Mouse (Mus musculus) stomach, postnatal 0 days (tissue): ENCODE measurements around the gene Fstl4. TPM values are rescaled to one million over a fixed set of nuclear protein-coding genes. Genes with fewer than 3 reads are reported as not detected.

Source experiments
- ATAC-seq: fragments of 200-750 bp; cut with Nextera tagmentation; 2 replicates; pipeline ENCODE4 v1.8.0; 2017; ENCODE audit not compliant: low FRiP score, low TSS enrichment
- DNase-seq: peaks from one replicate; pipeline ENCODE4 v3.0.0-alpha.2; 2016; ENCODE audit warnings: low spot score
- H3K27ac ChIP-seq: fragments of 300-500 bp; sonication (generic); replicated peaks from 2 replicates; pipeline ENCODE4 v1.5.1; 2014; ENCODE audit warnings: mild to moderate bottlenecking, control low read depth
- H3K27me3 ChIP-seq: fragments of 300-500 bp; sonication (generic); 2 replicates; pipeline ENCODE4 v1.6.1; 2014; ENCODE audit warnings: low read length; ENCODE audit not compliant: control insufficient read depth, insufficient read depth
- H3K36me3 ChIP-seq: fragments of 300-500 bp; sonication (generic); 2 replicates; pipeline ENCODE4 v1.6.1; 2014; ENCODE audit warnings: low read length, mixed read lengths; ENCODE audit not compliant: control insufficient read depth, insufficient read depth
- H3K4me1 ChIP-seq: fragments of 300-500 bp; sonication (generic); replicated peaks from 2 replicates; pipeline ENCODE4 v1.6.1; 2014; ENCODE audit warnings: antibody characterized with exemption; ENCODE audit not compliant: control insufficient read depth, insufficient read depth
- H3K4me2 ChIP-seq: fragments of 300-500 bp; sonication (generic); replicated peaks from 2 replicates; pipeline ENCODE4 v1.6.1; 2014; ENCODE audit warnings: low read depth, mild to moderate bottlenecking, control low read depth, moderate library complexity
- H3K4me3 ChIP-seq: fragments of 300-500 bp; sonication (generic); 2 replicates; pipeline ENCODE4 v1.5.1; 2014; ENCODE audit warnings: low read depth, low read length, control low read depth
- H3K9ac ChIP-seq: fragments of 300-500 bp; sonication (generic); 2 replicates; pipeline ENCODE4 v1.6.1; 2014; ENCODE audit warnings: mild to moderate bottlenecking, low read length, control low read depth, mixed read lengths
- H3K9me3 ChIP-seq: fragments of 300-500 bp; sonication (generic); 2 replicates; pipeline ENCODE4 v1.6.1; 2016; ENCODE audit warnings: low read length; ENCODE audit not compliant: control insufficient read depth
- CTCF ChIP-seq: IDR thresholded peaks from 2 replicates; pipeline ENCODE4 v1.5.1; 2016; ENCODE audit warnings: antibody characterized with exemption, low read depth, mild to moderate bottlenecking, moderate library complexity
- EP300 ChIP-seq: optimal IDR thresholded peaks from 2 replicates; pipeline ENCODE3; 2016; ENCODE audit warnings: antibody characterized with exemption
- WGBS: fragments of 180-500 bp; shearing (Covaris S2); extraction: QIAGEN DNeasy Blood & Tissue Kit; methylation state at CpG from one replicate; pipeline ENCODE4 v1.1.7; 2014; 5-methylcytosine and 5-hydroxymethylcytosine counted together
- polyA plus RNA-seq: library from polyadenylated mRNA; unstranded; fragments of >200 nt; fragmentation: Nextera tagmentation; extraction: Ambion mirVana; gene quantifications from 2 replicates; pipeline ENCODE4 v1.2.1, GENCODE M21; 2015

Gene Fstl4
- polyA plus RNA-seq, 1 experiment from 2014 or later: 1.1 TPM

GRCm38 (mm10) chr11:53103601-53104325 lies 339.3 kb downstream of the Fstl4 start:
- Histone ChIP-seq H3K4me2 (no peak overlapping the region), H3K27ac (no peak overlapping the region)
- no peak for DNase-seq

GRCm38 (mm10) chr11:53107706-53108105 lies 343.3 kb downstream of the Fstl4 start:
- Histone ChIP-seq H3K4me1 (no peaks in the 10 kb centered on the region), H3K27me3 (no peaks in the 10 kb centered on the region), H3K36me3 (no peaks in the 10 kb centered on the region), H3K27ac (no peak overlapping the region), H3K4me2 (no peak overlapping the region), H3K9me3 (no peaks in the 10 kb centered on the region), H3K4me3 (no peak overlapping the region), H3K9ac (no peak overlapping the region)
- WGBS: 72% methylated on average over 5 of the region's 5 CpGs
- TF ChIP-seq CTCF: no peak
- TF ChIP-seq EP300: no peak
- DNase-seq (no peak), ATAC-seq (no peak)

More at GRCm38 (mm10) chr11:53103601-53104325, 339.3 kb downstream of the Fstl4 start:
- H3K9me3 ChIP-seq: no peaks in the 10 kb centered on the region
- no peak overlapping the region for H3K9ac ChIP-seq
- TF ChIP-seq EP300 (no peak), CTCF (no peak)
- no peak for ATAC-seq
- H3K4me1 ChIP-seq: no peaks in the 10 kb centered on the region
- WGBS: 57% methylated on average over 10 of the region's 10 CpGs
- no peaks in the 10 kb centered on the region for H3K27me3 ChIP-seq
- no peaks in the 10 kb centered on the region for H3K36me3 ChIP-seq
- no peak overlapping the region for H3K4me3 ChIP-seq

- no peak overlapping the region for H3K4me2 ChIP-seq
- H3K9me3 ChIP-seq: no peaks in the 10 kb centered on the region
- no peaks in the 10 kb centered on the region for H3K36me3 ChIP-seq
- 76% methylated on average over 6 of the region's 6 CpGs for WGBS
- H3K9ac ChIP-seq: no peak overlapping the region
- no peak for DNase-seq
- no peak overlapping the region for H3K4me3 ChIP-seq
- no peaks in the 10 kb centered on the region for H3K4me1 ChIP-seq
- no peaks in the 10 kb centered on the region for H3K27me3 ChIP-seq
- ATAC-seq: no peak
- TF ChIP-seq EP300 (no peak), CTCF (no peak)
- no peak overlapping the region for H3K27ac ChIP-seq
Observed at GRCm38 (mm10) chr11:53108798-53109197, 344.4 kb downstream of the Fstl4 start.

DNA sequence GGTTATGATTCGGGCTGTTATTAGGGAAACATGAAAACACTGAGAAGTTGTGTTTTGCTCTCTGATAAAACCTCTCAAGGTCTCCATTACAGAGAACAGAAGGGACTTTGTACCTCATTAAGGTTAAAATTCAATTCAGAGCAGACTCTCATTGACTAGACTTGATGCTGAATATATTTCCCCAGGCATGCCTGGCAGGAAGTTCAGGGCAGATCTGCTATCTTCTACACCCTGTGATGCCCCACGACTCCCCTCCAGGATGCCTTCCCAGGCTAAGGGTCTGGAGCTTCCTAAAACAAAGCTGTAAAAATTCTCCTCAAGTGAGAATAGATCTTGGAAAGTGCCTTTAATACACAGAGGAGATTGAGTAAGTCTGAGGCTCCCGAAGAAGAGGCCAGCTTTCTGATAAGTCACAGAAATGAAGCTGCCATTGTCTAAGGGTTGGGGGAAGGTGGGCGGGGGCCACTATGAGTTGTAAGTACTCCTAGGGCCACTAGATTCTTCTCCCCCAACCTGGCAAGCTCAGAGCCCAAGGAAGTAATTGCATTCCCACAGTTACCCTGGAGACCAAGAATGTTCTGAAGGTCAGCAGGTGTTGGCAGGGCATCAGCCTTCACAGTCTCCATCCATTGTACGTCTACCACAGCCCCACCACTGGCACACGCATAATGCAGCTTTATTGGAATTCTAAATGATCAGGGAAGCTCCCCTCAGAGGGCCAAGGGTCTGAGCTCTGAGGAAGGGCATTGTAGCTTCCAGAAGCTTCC lies 345.4 kb downstream of the Fstl4 start:
- Histone ChIP-seq H3K4me1 (no peaks in the 10 kb centered on the region), H3K4me3 (no peak overlapping the region), H3K36me3 (no peaks in the 10 kb centered on the region), H3K9me3 (no peaks in the 10 kb centered on the region), H3K4me2 (no peak overlapping the region), H3K27ac (no peak overlapping the region), H3K27me3 (no peaks in the 10 kb centered on the region), H3K9ac (no peak overlapping the region)
- TF ChIP-seq CTCF (no peak), EP300 (no peak)
- no peak for DNase-seq
- ATAC-seq: no peak
- 65% methylated on average over 6 of the region's 6 CpGs for WGBS

- ATAC-seq (no peak), DNase-seq (no peak)
- Histone ChIP-seq H3K9ac (no peak overlapping the region), H3K4me3 (no peak overlapping the region), H3K4me2 (no peak overlapping the region), H3K27ac (no peak overlapping the region), H3K9me3 (no peaks in the 10 kb centered on the region), H3K36me3 (no peaks in the 10 kb centered on the region), H3K27me3 (no peaks in the 10 kb centered on the region), H3K4me1 (no peaks in the 10 kb centered on the region)
- TF ChIP-seq CTCF (no peak), EP300 (no peak)
- WGBS: 79% methylated on average over 4 of the region's 4 CpGs
Observed at GRCm38 (mm10) chr11:53115711-53116110, 351.3 kb downstream of the Fstl4 start.

GRCm38 (mm10) chr11:53116356-53116755 lies 351.9 kb downstream of the Fstl4 start:
- H3K9ac ChIP-seq: no peak overlapping the region
- H3K4me2 ChIP-seq: no peak overlapping the region
- no peak overlapping the region for H3K27ac ChIP-seq
- no peaks in the 10 kb centered on the region for H3K4me1 ChIP-seq
- H3K27me3 ChIP-seq: no peaks in the 10 kb centered on the region
- H3K4me3 ChIP-seq: no peak overlapping the region
- no peak for DNase-seq
- no peaks in the 10 kb centered on the region for H3K36me3 ChIP-seq
- TF ChIP-seq EP300: no peak
- TF ChIP-seq CTCF: no peak
- no peaks in the 10 kb centered on the region for H3K9me3 ChIP-seq
- no peak for ATAC-seq
- WGBS: 74% methylated on average over 2 of the region's 2 CpGs
